Mouse (Mus musculus): ENCODE measurements around the gene Cyb5r2. TPM values are rescaled to one million over a fixed set of nuclear protein-coding genes. Genes with fewer than 3 reads are reported as not detected.

The Cyb5r2 gene
- polyA plus RNA-seq, 1 experiment from 2014 or later = 0.81 TPM

- Histone ChIP-seq H3K9me3 (replicated peaks) (no peaks in the 10 kb centered on the region), H3K9ac (no peak overlapping the region), H3K27ac (no peak overlapping the region), H3K4me3 (no peak overlapping the region), H3K4me1 (replicated peaks) (no peaks in the 10 kb centered on the region), H3K27me3 (no peaks in the 10 kb centered on the region), H3K36me3 (no peaks in the 10 kb centered on the region), H3K4me2 (no peak overlapping the region)
- WGBS = 88% methylated on average over 4 of the region's 4 CpGs
- no peak for ATAC-seq (replicated peaks; ENCODE audit: insufficient number of reproducible peaks, insufficient read depth, low FRiP score, low read depth)
Observed at GRCm38 (mm10) chr7:107749721-107750120, 8.1 kb downstream of the Cyb5r2 start.

GRCm38 (mm10) chr7:107749270-107749669, 8.6 kb downstream of the Cyb5r2 start:
- H3K4me2 ChIP-seq = no peak overlapping the region
- no peaks in the 10 kb centered on the region for H3K27me3 ChIP-seq
- no peaks in the 10 kb centered on the region for H3K9me3 ChIP-seq (replicated peaks)
- no peak overlapping the region for H3K4me3 ChIP-seq
- H3K4me1 ChIP-seq (replicated peaks) = no peaks in the 10 kb centered on the region
- 10% methylated on average over 3 of the region's 3 CpGs for WGBS
- H3K9ac ChIP-seq = no peak overlapping the region
- H3K36me3 ChIP-seq = no peaks in the 10 kb centered on the region; the same call in 1 of the 2 replicates
- no peak for ATAC-seq (replicated peaks; ENCODE audit: insufficient number of reproducible peaks, insufficient read depth, low FRiP score, low read depth)
- H3K27ac ChIP-seq = no peak overlapping the region

- Histone ChIP-seq H3K4me3 (no peak overlapping the region), H3K27ac (no peak overlapping the region), H3K27me3 (no peaks in the 10 kb centered on the region), H3K4me1 (replicated peaks) (no peaks in the 10 kb centered on the region), H3K9ac (no peak overlapping the region), H3K36me3 (peaks cover 6% of the 10 kb centered on the region), H3K4me2 (no peak overlapping the region), H3K9me3 (replicated peaks) (no peaks in the 10 kb centered on the region)
- ATAC-seq (replicated peaks; ENCODE audit: insufficient number of reproducible peaks, insufficient read depth, low FRiP score, low read depth) = no peak
- whole genome bisulfite sequencing = 15% methylated on average over 2 of the region's 2 CpGs
Observed at GRCm38 (mm10) chr7:107747954-107748353, 9.9 kb downstream of the Cyb5r2 start.

- no peak for ATAC-seq (replicated peaks; ENCODE audit: insufficient number of reproducible peaks, insufficient read depth, low FRiP score, low read depth)
- Histone ChIP-seq H3K27me3 (no peaks in the 10 kb centered on the region), H3K36me3 (peaks cover 9% of the 10 kb centered on the region), H3K4me3 (no peak overlapping the region), H3K27ac (no peak overlapping the region), H3K4me2 (no peak overlapping the region), H3K9ac (no peak overlapping the region), H3K4me1 (replicated peaks) (no peaks in the 10 kb centered on the region), H3K9me3 (replicated peaks) (no peaks in the 10 kb centered on the region)
- WGBS = 74% methylated on average over 9 of the region's 9 CpGs
Observed at GRCm38 (mm10) chr7:107747476-107747875, 10.4 kb downstream of the Cyb5r2 start.

- WGBS = 82% methylated on average over 8 of the region's 8 CpGs
- ATAC-seq (replicated peaks; ENCODE audit: insufficient number of reproducible peaks, insufficient read depth, low FRiP score, low read depth) = no peak
- Histone ChIP-seq H3K27me3 (no peaks in the 10 kb centered on the region), H3K4me3 (no peak overlapping the region), H3K9ac (no peak overlapping the region), H3K9me3 (replicated peaks) (no peaks in the 10 kb centered on the region), H3K4me1 (replicated peaks) (no peaks in the 10 kb centered on the region), H3K36me3 (peaks cover 9% of the 10 kb centered on the region), H3K27ac (no peak overlapping the region), H3K4me2 (no peak overlapping the region)
Observed at GRCm38 (mm10) chr7:107746036-107746435, 11.8 kb downstream of the Cyb5r2 start.

- Histone ChIP-seq H3K9ac (no peak overlapping the region), H3K4me1 (replicated peaks) (no peaks in the 10 kb centered on the region), H3K36me3 (peaks cover 9% of the 10 kb centered on the region), H3K27ac (no peak overlapping the region), H3K27me3 (no peaks in the 10 kb centered on the region), H3K4me3 (no peak overlapping the region), H3K9me3 (replicated peaks) (no peaks in the 10 kb centered on the region), H3K4me2 (no peak overlapping the region)
- WGBS = 72% methylated on average over 2 of the region's 2 CpGs
- no peak for ATAC-seq (replicated peaks; ENCODE audit: insufficient number of reproducible peaks, insufficient read depth, low FRiP score, low read depth)
Observed at GRCm38 (mm10) chr7:107745111-107745510, 12.7 kb downstream of the Cyb5r2 start.

GRCm38 (mm10) chr7:107744454-107744853, 13.4 kb downstream of the Cyb5r2 start:
- Histone ChIP-seq H3K27ac (no peak overlapping the region), H3K27me3 (no peaks in the 10 kb centered on the region), H3K36me3 (peaks cover 9% of the 10 kb centered on the region), H3K4me2 (no peak overlapping the region), H3K4me1 (replicated peaks) (no peaks in the 10 kb centered on the region), H3K9ac (no peak overlapping the region), H3K9me3 (replicated peaks) (no peaks in the 10 kb centered on the region), H3K4me3 (no peak overlapping the region)
- no peak for ATAC-seq (replicated peaks; ENCODE audit: insufficient number of reproducible peaks, insufficient read depth, low FRiP score, low read depth)
- WGBS = 84% methylated on average over 4 of the region's 4 CpGs

- peaks cover 9% of the 10 kb centered on the region for H3K36me3 ChIP-seq
- no peak overlapping the region for H3K27ac ChIP-seq
- no peak overlapping the region for H3K4me3 ChIP-seq
- ATAC-seq (replicated peaks; ENCODE audit: insufficient number of reproducible peaks, insufficient read depth, low FRiP score, low read depth) = no peak
- no peaks in the 10 kb centered on the region for H3K9me3 ChIP-seq (replicated peaks)
- H3K9ac ChIP-seq = no peak overlapping the region
- no peaks in the 10 kb centered on the region for H3K4me1 ChIP-seq (replicated peaks)
- WGBS = 84% methylated on average over 10 of the region's 10 CpGs
- no peak overlapping the region for H3K4me2 ChIP-seq
- no peaks in the 10 kb centered on the region for H3K27me3 ChIP-seq
Observed at GRCm38 (mm10) chr7:107742963-107743465, 14.8 kb downstream of the Cyb5r2 start.

- Histone ChIP-seq H3K27me3 (no peaks in the 10 kb centered on the region), H3K36me3 (peaks cover 9% of the 10 kb centered on the region), H3K9ac (no peak overlapping the region), H3K4me1 (replicated peaks) (no peaks in the 10 kb centered on the region), H3K4me2 (no peak overlapping the region), H3K4me3 (no peak overlapping the region), H3K27ac (no peak overlapping the region), H3K9me3 (replicated peaks) (no peaks in the 10 kb centered on the region)
- WGBS = 26% methylated on average over 2 of the region's 2 CpGs
- ATAC-seq (replicated peaks; ENCODE audit: insufficient number of reproducible peaks, insufficient read depth, low FRiP score, low read depth) = no peak
Observed at GRCm38 (mm10) chr7:107738726-107739125, 19.1 kb downstream of the Cyb5r2 start.

- Histone ChIP-seq H3K27ac (no peak overlapping the region), H3K9ac (no peak overlapping the region), H3K4me3 (no peak overlapping the region), H3K27me3 (no peaks in the 10 kb centered on the region), H3K4me1 (replicated peaks) (no peaks in the 10 kb centered on the region), H3K36me3 (0 out of 2 replicates have a peak, but pooled peaks cover 3% of the 10 kb centered on the region), H3K9me3 (replicated peaks) (no peaks in the 10 kb centered on the region), H3K4me2 (no peak overlapping the region)
- ATAC-seq (replicated peaks; ENCODE audit: insufficient number of reproducible peaks, insufficient read depth, low FRiP score, low read depth) = no peak
- WGBS = 67% methylated on average over 2 of the region's 2 CpGs
Observed at GRCm38 (mm10) chr7:107733162-107733561, 24.7 kb downstream of the Cyb5r2 start.

- no peak overlapping the region for H3K4me2 ChIP-seq
- no peak overlapping the region for H3K9ac ChIP-seq
- H3K36me3 ChIP-seq = peaks cover 3% of the 10 kb centered on the region; the same call in 1 of the 2 replicates
- H3K9me3 ChIP-seq (replicated peaks) = no peaks in the 10 kb centered on the region
- 80% methylated on average over 10 of the region's 10 CpGs for WGBS
- ATAC-seq (replicated peaks; ENCODE audit: insufficient number of reproducible peaks, insufficient read depth, low FRiP score, low read depth) = no peak
- no peaks in the 10 kb centered on the region for H3K4me1 ChIP-seq (replicated peaks)
- H3K4me3 ChIP-seq = no peak overlapping the region
- H3K27me3 ChIP-seq = no peaks in the 10 kb centered on the region
- H3K27ac ChIP-seq = no peak overlapping the region
Observed at GRCm38 (mm10) chr7:107730587-107730986, 27.2 kb downstream of the Cyb5r2 start.

- ATAC-seq (replicated peaks; ENCODE audit: insufficient number of reproducible peaks, insufficient read depth, low FRiP score, low read depth) = no peak
- 56% methylated on average over 3 of the region's 3 CpGs for WGBS
- Histone ChIP-seq H3K36me3 (peaks cover 3% of the 10 kb centered on the region; the same call in 1 of the 2 replicates), H3K27me3 (no peaks in the 10 kb centered on the region), H3K9ac (no peak overlapping the region), H3K4me3 (no peak overlapping the region), H3K27ac (no peak overlapping the region), H3K4me2 (no peak overlapping the region), H3K9me3 (replicated peaks) (no peaks in the 10 kb centered on the region), H3K4me1 (replicated peaks) (no peaks in the 10 kb centered on the region)
Observed at GRCm38 (mm10) chr7:107727538-107727937, 30.3 kb downstream of the Cyb5r2 start.

All from heart, embryonic 15.5 days (tissue).